Mouse (Mus musculus) ES-E14 (cell line): ENCODE data around the gene Clint1. TPM values are rescaled to one million over a fixed set of nuclear protein-coding genes. Genes with fewer than 3 reads are reported as not detected.

ENCODE experiments used
- DNase-seq: peaks from one replicate; pipeline ENCODE4 v3.0.0-alpha.2; 2013; ENCODE audit warnings: low read depth, low spot score
- H3K27ac ChIP-seq: 2 replicates; pipeline ENCODE4 v1.5.1; 2012; ENCODE audit warnings: low read depth, mild to moderate bottlenecking, low read length, moderate library complexity, mixed read lengths; ENCODE audit not compliant: poor library complexity, insufficient read depth, severe bottlenecking
- H3K36me3 ChIP-seq: 2 replicates; pipeline ENCODE4 v1.6.1; 2012; ENCODE audit warnings: mild to moderate bottlenecking, low read length, moderate library complexity, mixed read lengths; ENCODE audit not compliant: control insufficient read depth, poor library complexity, insufficient read depth, severe bottlenecking
- H3K4me1 ChIP-seq, 2 experiments: fragments of 150-350 bp in 1 of 2; sonication (generic) in 1 of 2; 2 replicates each; pipeline ENCODE4 v1.6.1; 2012; ENCODE audit warnings: low read length in 2 of 2, mild to moderate bottlenecking in 1 of 2, mixed read lengths in 1 of 2; ENCODE audit not compliant: control insufficient read depth in 2 of 2, insufficient read depth in 2 of 2, poor library complexity in 1 of 2
- H3K4me3 ChIP-seq, 2 experiments: fragments of 150-350 bp in 1 of 2; sonication (generic) in 1 of 2; 2 replicates each; pipeline ENCODE4 v1.5.1; 2012; ENCODE audit warnings: low read length in 2 of 2, low read depth in 1 of 2, mild to moderate bottlenecking in 1 of 2, mixed read lengths in 1 of 2; ENCODE audit not compliant: insufficient read depth in 1 of 2, poor library complexity in 1 of 2, severe bottlenecking in 1 of 2
- H3K9ac ChIP-seq: 2 replicates; pipeline ENCODE4 v1.6.1; 2012; ENCODE audit warnings: low read depth, mild to moderate bottlenecking, low read length, mixed read lengths; ENCODE audit not compliant: poor library complexity, insufficient read depth, severe bottlenecking
- H3K9me3 ChIP-seq: fragments of 150-350 bp; sonication (generic); 2 replicates; pipeline ENCODE4 v1.6.1; 2012; ENCODE audit warnings: low read depth, mild to moderate bottlenecking, low read length; ENCODE audit not compliant: control insufficient read depth, insufficient read depth
- CHD2 ChIP-seq: IDR thresholded peaks from 2 replicates; pipeline ENCODE4 v1.6.1; 2014; ENCODE audit warnings: mild to moderate bottlenecking, low read depth, low read length, inconsistent platforms
- HCFC1 ChIP-seq: IDR thresholded peaks from 2 replicates; pipeline ENCODE4 v1.6.1; 2012; ENCODE audit warnings: low read length, inconsistent platforms, borderline replicate concordance; ENCODE audit not compliant: insufficient read depth
- MAFK ChIP-seq: IDR thresholded peaks from 2 replicates; pipeline ENCODE4 v1.6.1; 2014; ENCODE audit warnings: mild to moderate bottlenecking, low read depth, low read length, inconsistent platforms; ENCODE audit not compliant: insufficient read depth
- ZC3H11A ChIP-seq: IDR thresholded peaks from 2 replicates; pipeline ENCODE4 v1.6.1; 2012; ENCODE audit warnings: low read depth, mild to moderate bottlenecking, inconsistent platforms, low read length, borderline replicate concordance
- ZNF384 ChIP-seq: IDR thresholded peaks from 2 replicates; pipeline ENCODE4 v1.6.1; 2012; ENCODE audit warnings: low read depth, low read length, inconsistent platforms
- in situ Hi-C, 2 experiments: fragments of 600-800 bp; cut with MboI; formaldehyde crosslinking; loops; one replicate each; pipeline ENCODE4 v1.15.1; 2025; ENCODE audit warnings: low sequenced_read_pairs in 2 of 2, inconsistent platforms in 1 of 2; ENCODE audit not compliant: unreplicated experiment in 2 of 2
- total RNA-seq: library from RNA; depleted of rRNA; stranded (reverse); fragments of 300-350 nt; gene quantifications from 2 replicates; pipeline ENCODE4 v1.2.3, GENCODE M21; 2012

Gene Clint1
- total RNA-seq, 1 experiment = 40.7 TPM

- in situ Hi-C loops = no loop called here
Measured at GRCm38 (mm10) chr11:45848253-45848652, 3.6 kb upstream of the Clint1 start.

GRCm38 (mm10) chr11:45849203-45849602 lies 2.6 kb upstream of the Clint1 start:
- H3K9ac ChIP-seq = no peak overlapping the region
- no peak overlapping the region for H3K27ac ChIP-seq
- H3K4me3 ChIP-seq = no peak overlapping the region
- TF ChIP-seq MAFK (no peak), CHD2 (no peak), ZNF384 (no peak), ZC3H11A (no peak)
- in situ Hi-C loops = no loop called here
- no peaks in the 10 kb centered on the region for H3K36me3 ChIP-seq
- DNase-seq = no peak
- 0 out of 4 replicates have a peak, but pooled peaks cover 0 to 1% of the 10 kb centered on the region in 2 experiments for H3K4me1 ChIP-seq
- H3K9me3 ChIP-seq = no peaks in the 10 kb centered on the region

More at GRCm38 (mm10) chr11:45848253-45848652, 3.6 kb upstream of the Clint1 start:
- no peak for TF ChIP-seq ZNF384
- TF ChIP-seq ZC3H11A = no peak
- no peak for TF ChIP-seq MAFK
- no peak for TF ChIP-seq CHD2
- TF ChIP-seq HCFC1 = no peak
- Histone ChIP-seq H3K9ac (no peak overlapping the region), H3K4me3 (no peak overlapping the region), H3K36me3 (no peaks in the 10 kb centered on the region), H3K9me3 (no peaks in the 10 kb centered on the region), H3K27ac (no peak overlapping the region), H3K4me1 (0 out of 4 replicates have a peak, but pooled peaks cover 0 to 1% of the 10 kb centered on the region in 2 experiments)
- DNase-seq = no peak

- H3K4me1 ChIP-seq = 0 out of 4 replicates have a peak, but pooled peaks cover 1 to 2% of the 10 kb centered on the region in 2 experiments
- H3K4me3 ChIP-seq = no peak overlapping the region
- H3K36me3 ChIP-seq = peaks cover 4% of the 10 kb centered on the region
- no peak overlapping the region for H3K27ac ChIP-seq
- TF ChIP-seq CHD2 (no peak), MAFK (no peak), ZNF384 (no peak), HCFC1 (no peak), ZC3H11A (no peak)
- in situ Hi-C loops = no loop called here
- H3K9ac ChIP-seq = no peak overlapping the region
- H3K9me3 ChIP-seq = no peaks in the 10 kb centered on the region
- DNase-seq = no peak
Measured at GRCm38 (mm10) chr11:45849859-45850258, 2.0 kb upstream of the Clint1 start.

- Histone ChIP-seq H3K4me3 (no peak overlapping the region), H3K9me3 (no peaks in the 10 kb centered on the region), H3K36me3 (peaks cover 4% of the 10 kb centered on the region), H3K27ac (no peak overlapping the region), H3K9ac (no peak overlapping the region), H3K4me1 (0 out of 4 replicates have a peak, but pooled peaks cover 1 to 2% of the 10 kb centered on the region in 2 experiments)
- TF ChIP-seq ZC3H11A (no peak), ZNF384 (0 out of 2 replicates have a peak, but pooled peaks have one; percentile 9)
- in situ Hi-C loops = no loop called here
- no peak for DNase-seq
Measured at GRCm38 (mm10) chr11:45850317-45850716, 1.5 kb upstream of the Clint1 start.
